Mouse (Mus musculus): ENCODE data around the gene Hoxb2.

Gene Hoxb2

GRCm38 (mm10) chr11:96351831-96352230 is 1.5 kb downstream of the Hoxb2 start:
- in situ Hi-C loops (cut with MboI), result no loop called here

- in situ Hi-C loops (cut with MboI), result no loop called here
These were observed 2.6 kb downstream of the Hoxb2 start for GRCm38 (mm10) chr11:96352691-96353521.

DNA sequence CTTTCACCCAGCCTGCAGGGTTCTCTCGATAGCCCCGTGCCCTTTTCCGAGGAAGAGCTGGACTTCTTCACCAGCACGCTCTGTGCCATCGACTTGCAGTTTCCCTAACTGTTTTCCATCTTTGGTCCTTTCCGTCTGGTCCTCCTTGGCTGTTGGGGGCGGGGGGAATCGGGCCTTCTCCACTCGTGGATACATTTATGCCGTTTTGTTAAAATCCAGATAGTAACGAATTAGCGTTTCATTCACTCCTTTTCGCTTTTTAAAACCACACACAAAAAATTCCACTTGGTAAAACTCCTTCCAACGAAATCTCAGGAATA is 3.2 kb downstream of the Hoxb2 start:
- in situ Hi-C loops (cut with MboI), result no loop called here

DNA sequence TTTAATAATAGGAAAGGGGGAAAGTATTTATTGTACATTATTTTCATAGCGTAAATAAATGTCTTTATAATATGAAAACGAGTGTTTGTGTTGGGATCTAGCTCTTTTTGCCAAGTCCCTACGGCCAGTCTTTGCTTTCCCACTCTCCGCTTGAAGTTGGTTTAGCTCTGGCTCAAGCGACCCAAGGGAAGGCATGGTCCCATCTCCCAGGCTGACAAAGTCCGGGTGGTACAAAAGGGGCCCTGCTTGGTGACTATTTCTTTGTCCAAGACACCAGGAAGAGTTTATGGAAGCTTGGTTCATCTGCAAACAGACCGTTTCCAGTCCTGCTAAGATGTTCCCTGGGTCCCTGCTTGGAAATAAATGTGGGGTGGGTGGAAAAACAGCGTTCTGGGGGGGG is 3.6 kb downstream of the Hoxb2 start:
- in situ Hi-C loops (cut with MboI), result no loop called here

DNA sequence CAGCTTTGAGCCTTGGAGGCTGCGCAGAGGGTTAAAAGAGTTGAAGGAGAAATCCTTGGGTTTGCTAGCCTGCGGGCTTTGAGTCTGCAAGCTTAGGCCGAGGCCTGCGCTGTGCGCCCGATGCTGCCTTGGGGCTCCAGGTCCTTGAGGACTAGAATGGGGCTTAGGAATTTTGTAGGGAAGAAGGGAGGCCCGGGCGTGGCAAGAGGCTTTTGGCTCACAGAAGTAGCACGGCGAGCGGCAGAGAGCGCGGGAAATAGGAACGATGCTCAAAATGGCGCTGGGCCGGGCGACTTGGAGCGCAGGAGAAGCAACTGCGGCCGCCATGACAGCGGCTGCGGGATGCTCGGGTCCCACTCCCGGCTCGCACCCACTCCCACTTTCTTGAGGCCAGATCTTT is 4.1 kb downstream of the Hoxb2 start:
- in situ Hi-C loops (cut with MboI), result no loop called here

- in situ Hi-C loops (cut with MboI), result no loop called here
These were observed 4.5 kb downstream of the Hoxb2 start for GRCm38 (mm10) chr11:96354801-96355311.

- in situ Hi-C loops (cut with MboI), result no loop called here
These were observed 13.5 kb downstream of the Hoxb2 start for GRCm38 (mm10) chr11:96363807-96364206.

GRCm38 (mm10) chr11:96365441-96366091 is 15.2 kb downstream of the Hoxb2 start, which contains the start of gene Hoxb1:
Gene Hoxb1, plus strand, starts transcription at chr11:96365752.
- in situ Hi-C loops (cut with MboI), result no loop called here

- in situ Hi-C loops (cut with MboI), result no loop called here
These were observed 16.0 kb downstream of the Hoxb2 start for GRCm38 (mm10) chr11:96366092-96367041.

DNA sequence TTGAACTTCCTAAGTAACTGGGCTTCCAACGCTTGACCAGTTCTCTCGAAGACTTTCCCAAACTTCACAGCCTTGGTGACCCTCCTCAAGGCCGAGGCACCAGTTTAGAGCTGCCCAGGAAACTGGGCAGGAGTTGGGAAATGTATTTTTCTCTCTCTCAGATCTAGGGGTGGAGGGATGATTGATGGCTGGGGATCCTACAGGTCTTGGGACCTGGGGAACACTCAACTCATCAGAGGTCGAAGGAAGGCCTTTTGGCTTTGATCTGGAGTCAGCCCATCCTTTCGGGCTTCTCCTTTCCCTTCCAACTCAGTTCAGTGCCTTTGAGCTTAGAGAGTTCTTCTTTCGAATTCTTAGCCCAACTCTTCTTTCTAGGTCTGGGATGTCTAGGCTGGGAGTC is 16.8 kb downstream of the Hoxb2 start:
- in situ Hi-C loops (cut with MboI), result no loop called here

GRCm38 (mm10) chr11:96368686-96369085 is 18.4 kb downstream of the Hoxb2 start:
- in situ Hi-C loops (cut with MboI), result no loop called here

GRCm38 (mm10) chr11:96369140-96369539 is 18.8 kb downstream of the Hoxb2 start:
- in situ Hi-C loops (cut with MboI), result no loop called here

GRCm38 (mm10) chr11:96371726-96372125 is 21.4 kb downstream of the Hoxb2 start:
- in situ Hi-C loops (cut with MboI), result no loop called here

DNA sequence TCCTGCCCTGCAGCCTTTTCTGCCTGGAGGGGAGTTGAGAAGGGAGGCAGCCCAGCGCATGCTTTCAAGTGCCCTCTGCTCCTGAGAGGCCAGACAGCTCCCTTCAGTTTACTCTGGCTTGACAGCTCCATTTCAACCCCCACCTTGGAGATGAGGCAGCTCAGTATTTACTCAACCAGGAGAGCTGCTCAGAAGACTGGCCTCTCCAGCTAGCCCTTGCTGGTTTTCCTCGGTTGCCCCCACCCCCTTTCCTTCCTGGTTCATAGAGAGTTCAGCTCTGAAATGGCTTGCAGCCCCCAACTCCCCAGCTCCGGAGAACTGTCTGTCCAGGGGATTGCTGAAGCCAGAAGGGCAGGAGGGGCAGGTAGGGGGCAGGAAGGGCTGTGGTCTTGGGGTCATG is 22.2 kb downstream of the Hoxb2 start:
- in situ Hi-C loops (cut with MboI), result no loop called here

DNA sequence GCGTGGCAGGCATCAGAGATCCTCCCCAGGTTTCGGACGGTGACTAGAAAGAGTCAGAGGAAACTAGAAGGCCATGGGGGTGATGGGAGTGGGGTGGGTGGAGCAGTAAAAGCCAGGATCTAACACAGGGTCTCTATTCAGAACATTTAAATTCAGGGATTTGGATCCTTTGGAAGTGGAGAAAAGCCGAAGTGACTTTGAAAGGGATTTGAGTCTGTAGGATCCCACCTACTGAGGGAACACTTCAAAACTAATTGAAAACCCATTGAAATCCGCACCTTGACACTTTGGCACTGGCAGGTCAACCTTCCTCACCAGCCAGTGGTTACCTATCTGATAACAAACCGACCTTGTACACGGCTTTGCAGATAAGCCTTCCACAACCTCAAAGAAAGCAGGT is 24.5 kb downstream of the Hoxb2 start:
- in situ Hi-C loops (cut with MboI), result no loop called here

DNA sequence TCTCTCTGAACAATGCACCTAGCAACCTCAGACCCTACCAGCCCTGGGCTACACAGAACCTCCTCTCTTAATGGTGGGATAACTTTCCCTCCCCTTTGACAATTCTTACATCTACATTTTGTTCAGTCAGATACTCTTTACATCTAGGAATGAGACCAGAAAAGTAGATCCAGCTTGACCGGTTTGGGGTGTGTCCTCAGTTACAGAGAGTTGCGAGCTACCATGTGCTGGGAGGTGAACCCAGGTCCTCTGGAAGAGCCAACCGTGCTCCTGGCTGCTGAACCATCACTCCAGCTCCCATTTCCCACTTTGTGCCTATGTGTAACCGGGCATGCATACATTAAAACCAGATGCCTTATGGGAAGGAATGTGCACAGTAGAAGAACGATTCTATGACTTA is 33.1 kb downstream of the Hoxb2 start:
- in situ Hi-C loops (cut with MboI), result no loop called here

- in situ Hi-C loops (cut with MboI), result no loop called here
These were observed 37.3 kb downstream of the Hoxb2 start for GRCm38 (mm10) chr11:96387635-96388034.

DNA sequence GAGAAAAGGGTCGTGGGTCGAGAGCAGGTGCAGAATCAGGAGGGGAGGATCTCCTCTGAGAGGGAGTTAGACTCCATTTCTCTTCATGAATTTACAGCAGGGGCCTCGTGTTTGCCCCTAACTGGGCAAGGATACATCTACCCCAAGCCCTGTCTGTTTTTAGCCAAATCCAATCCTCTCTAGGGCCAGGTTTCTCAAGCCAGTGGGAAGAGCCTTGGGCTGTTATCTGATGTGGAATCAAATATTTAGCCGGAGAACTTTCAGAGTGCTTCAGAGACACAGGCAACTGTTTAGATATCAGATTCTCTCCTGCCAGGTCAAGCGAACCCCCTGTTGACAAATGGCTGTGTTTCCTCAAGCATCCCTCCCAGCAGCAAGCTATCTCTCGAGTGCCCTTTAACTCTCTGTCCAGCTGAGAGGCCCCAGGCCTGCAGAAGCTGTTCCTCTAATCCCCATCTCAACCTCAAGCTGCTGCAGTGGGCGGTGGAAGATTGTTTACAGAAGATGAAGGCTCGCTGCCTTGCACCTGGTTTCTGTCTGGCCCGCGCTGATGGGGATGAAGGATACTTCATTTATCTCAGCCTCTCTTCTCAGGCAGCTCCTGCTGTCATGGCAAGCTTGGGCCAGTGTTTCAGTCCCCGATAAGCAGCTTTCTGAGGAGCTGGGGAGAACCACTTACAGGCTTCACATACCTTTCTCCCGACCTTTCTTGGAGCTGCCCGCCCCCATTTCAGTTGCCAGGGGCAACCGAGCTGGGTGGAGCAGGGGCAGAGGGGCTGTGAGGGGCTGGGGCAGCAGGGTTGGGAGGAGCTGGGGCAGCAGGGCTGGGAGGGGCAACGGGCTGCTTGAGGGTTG is 46.7 kb downstream of the Hoxb2 start:
- in situ Hi-C loops (cut with MboI), result no loop called here

DNA sequence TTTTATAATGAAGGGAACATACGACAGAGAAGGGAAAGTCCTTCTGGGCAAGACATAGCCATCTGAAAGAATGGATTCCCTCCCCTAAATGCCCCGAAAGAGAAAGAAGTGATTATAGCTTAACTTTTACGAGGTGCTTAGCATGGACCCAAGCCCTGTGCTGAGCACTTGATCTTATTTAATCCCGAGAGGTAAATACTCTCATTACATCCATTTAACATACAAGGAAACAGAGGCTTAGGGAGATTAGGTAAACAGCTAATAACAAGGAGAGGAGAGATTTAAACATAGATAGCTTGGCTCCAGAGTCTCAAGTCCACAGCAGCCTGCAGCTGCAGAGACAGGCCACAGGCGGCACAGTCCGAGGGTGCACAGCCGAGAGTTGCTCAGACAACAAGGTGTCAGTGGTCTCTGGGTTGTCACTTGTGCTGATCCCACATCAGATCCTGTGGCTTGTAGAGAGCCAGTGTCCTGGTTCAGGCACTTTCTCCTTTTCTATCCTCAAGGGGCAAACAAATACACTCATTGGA is 47.5 kb downstream of the Hoxb2 start:
- in situ Hi-C loops (cut with MboI), result no loop called here

GRCm38 (mm10) chr11:96399923-96400322 is 49.6 kb downstream of the Hoxb2 start:
- in situ Hi-C loops (cut with MboI), result no loop called here
